Mouse (Mus musculus) stomach, embryonic 15.5 days (tissue): Measurements from ENCODE around the gene Bglap. TPM values are rescaled to one million over a fixed set of nuclear protein-coding genes. Genes with fewer than 3 reads are reported as not detected.

ENCODE experiments used
- ATAC-seq: fragments of 200-750 bp; cut with Nextera tagmentation; 2 replicates; pipeline ENCODE4 v1.8.0; 2017; ENCODE audit warnings: low read depth, moderate number of reproducible peaks, moderate TSS enrichment; ENCODE audit not compliant: insufficient read depth, low FRiP score
- H3K27ac ChIP-seq: fragments of 300-500 bp; sonication (generic); 2 replicates; pipeline ENCODE4 v1.5.1; 2015; ENCODE audit warnings: mild to moderate bottlenecking, inconsistent platforms
- H3K27me3 ChIP-seq: fragments of 300-500 bp; sonication (generic); replicated peaks from 2 replicates; pipeline ENCODE4 v1.6.1; 2015; ENCODE audit warnings: inconsistent platforms
- H3K36me3 ChIP-seq: fragments of 300-500 bp; sonication (generic); 2 replicates; pipeline ENCODE4 v1.6.1; 2015; ENCODE audit warnings: inconsistent platforms
- H3K4me1 ChIP-seq: fragments of 300-500 bp; sonication (generic); 2 replicates; pipeline ENCODE4 v1.6.1; 2015; ENCODE audit warnings: inconsistent platforms
- H3K4me2 ChIP-seq: fragments of 300-500 bp; sonication (generic); 2 replicates; pipeline ENCODE4 v1.6.1; 2015; ENCODE audit warnings: mild to moderate bottlenecking, inconsistent platforms
- H3K4me3 ChIP-seq: fragments of 300-500 bp; sonication (generic); replicated peaks from 2 replicates; pipeline ENCODE4 v1.5.1; 2015; ENCODE audit warnings: inconsistent platforms
- H3K9ac ChIP-seq: fragments of 300-500 bp; sonication (generic); 2 replicates; pipeline ENCODE4 v1.6.1; 2015; ENCODE audit warnings: inconsistent platforms
- H3K9me3 ChIP-seq: fragments of 300-500 bp; sonication (generic); 2 replicates; pipeline ENCODE4 v1.6.1; 2016; ENCODE audit warnings: inconsistent platforms
- WGBS: fragments of 180-500 bp; shearing (Covaris S2); methylation state at CpG from one replicate; pipeline ENCODE4 v1.1.7; 2015; 5-methylcytosine and 5-hydroxymethylcytosine counted together
- polyA plus RNA-seq: library from polyadenylated mRNA; unstranded; fragments of >200 nt; fragmentation: Nextera tagmentation; extraction: Ambion mirVana; gene quantifications from 2 replicates; pipeline ENCODE4 v1.2.1, GENCODE M21; 2015

The Bglap gene
- polyA plus RNA-seq, 1 experiment from 2014 or later: 0.58 TPM

DNA sequence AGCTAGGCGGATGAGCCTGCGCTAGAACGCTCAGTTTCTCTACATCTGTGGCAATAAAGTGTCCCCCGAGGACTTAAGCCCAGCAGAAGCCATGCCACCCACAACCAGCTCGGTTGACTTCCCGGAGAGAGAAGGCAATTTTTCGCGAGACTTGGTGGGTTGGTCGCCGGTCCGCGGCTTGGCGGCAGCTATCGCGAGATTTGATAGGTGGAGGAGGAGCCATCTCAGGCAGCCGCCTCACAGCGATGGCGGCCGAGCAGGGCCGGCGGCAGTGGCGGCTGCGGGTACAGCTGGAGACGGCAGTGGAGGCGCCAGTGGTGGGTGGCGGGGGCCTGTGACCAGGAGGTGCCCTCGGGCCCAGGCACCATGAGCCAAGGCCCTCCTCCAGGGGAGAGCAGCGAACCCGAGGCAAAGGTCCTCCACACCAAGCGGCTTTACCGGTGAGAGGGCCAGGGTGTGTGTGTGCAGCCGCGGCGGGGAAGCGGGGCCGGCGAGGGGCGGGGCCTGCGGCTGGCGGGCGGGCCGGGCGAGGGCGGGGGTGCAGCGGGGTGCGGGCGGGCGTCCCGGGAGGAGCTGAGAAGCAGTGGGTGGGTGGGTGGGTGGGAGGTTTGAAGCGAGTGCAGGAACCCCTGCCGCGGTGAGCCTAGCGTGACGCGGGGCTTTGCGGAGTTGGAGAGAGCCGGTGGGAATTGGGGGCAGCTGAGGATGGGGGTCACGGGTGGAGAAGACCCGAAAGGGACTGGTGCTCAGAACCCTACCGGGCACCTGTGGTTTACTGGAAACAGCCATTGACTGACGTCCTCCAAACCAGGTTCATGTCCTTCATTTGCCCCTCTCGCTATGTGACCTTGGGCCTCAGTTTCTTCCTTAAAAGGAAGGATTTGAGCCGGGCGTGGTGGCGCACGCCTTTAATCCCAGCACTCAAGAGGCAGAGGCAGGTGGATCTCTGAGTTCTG lies 47.9 kb downstream of the Bglap start, which contains the start of the genes Tmem79 and Smg5:
TSS of gene Tmem79 (minus strand) at position 91 of the 956 bp plus-strand sequence.
TSS of gene Smg5 (plus strand) at position 203 of the 956 bp plus-strand sequence.
- Histone ChIP-seq H3K4me1 (peaks cover 11% of the 10 kb centered on the region), H3K4me3 (peak within 1 kb of the TSS; percentile 77), H3K9ac (peak within 1 kb of the TSS; percentile 84), H3K36me3 (no peaks in the 10 kb centered on the region), H3K4me2 (peak within 1 kb of the TSS; percentile 72), H3K9me3 (no peaks in the 10 kb centered on the region), H3K27me3 (no peaks in the 10 kb centered on the region), H3K27ac (peak within 1 kb of the TSS; percentile 98)
- peak; percentile 90 for ATAC-seq
- WGBS: 1% methylated on average over 50 of the region's 66 CpGs

DNA sequence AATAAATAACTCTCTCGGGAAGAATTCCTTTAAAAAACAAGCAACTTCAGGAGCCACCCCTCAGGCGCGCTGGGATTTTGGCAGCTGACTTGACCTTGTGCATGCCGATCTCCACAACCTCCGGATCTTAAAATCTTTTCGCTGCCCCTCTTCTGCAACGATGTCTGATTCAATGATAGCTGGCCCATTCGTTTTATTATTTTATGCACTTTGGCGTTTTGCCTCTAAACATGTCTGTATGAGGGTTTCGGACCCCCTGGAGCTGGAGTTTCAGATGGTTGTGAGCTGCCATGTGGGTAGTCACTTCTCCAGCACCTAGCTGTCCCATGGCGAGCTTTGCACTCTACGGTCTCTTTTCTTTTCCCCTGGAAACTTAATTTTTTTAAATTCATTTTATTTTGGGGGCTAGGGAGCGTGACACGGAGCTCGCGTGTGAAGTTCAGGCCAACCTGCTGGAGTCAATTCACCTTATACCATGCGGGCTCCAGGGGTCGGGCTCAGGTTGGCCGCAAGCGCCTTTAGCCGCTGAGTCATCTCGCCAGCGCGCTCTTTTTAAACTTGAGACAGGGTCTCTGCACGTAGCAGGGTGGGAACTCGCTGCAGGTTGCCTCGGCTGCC lies 48.7 kb downstream of the Bglap start:
- Histone ChIP-seq H3K4me3 (peak overlapping the region; percentile 77), H3K9me3 (no peaks in the 10 kb centered on the region), H3K27me3 (no peaks in the 10 kb centered on the region), H3K9ac (peak overlapping the region; percentile 79), H3K36me3 (0 out of 2 replicates have a peak, but pooled peaks cover 2% of the 10 kb centered on the region), H3K27ac (peak overlapping the region; percentile 98), H3K4me2 (peak overlapping the region; percentile 72), H3K4me1 (peaks cover 11% of the 10 kb centered on the region)
- peak; percentile 9; the same call in 1 of the 2 replicates for ATAC-seq
- WGBS: under 1% methylated on average over 27 of the region's 27 CpGs

GRCm38 (mm10) chr3:88334902-88335435 lies 49.3 kb downstream of the Bglap start:
- Histone ChIP-seq H3K4me1 (peaks cover 11% of the 10 kb centered on the region), H3K36me3 (0 out of 2 replicates have a peak, but pooled peaks cover 2% of the 10 kb centered on the region), H3K9ac (peak overlapping the region; percentile 79), H3K4me2 (peak overlapping the region; percentile 72), H3K27ac (peak overlapping the region; percentile 98), H3K4me3 (peak overlapping the region; percentile 77), H3K9me3 (no peaks in the 10 kb centered on the region), H3K27me3 (no peaks in the 10 kb centered on the region)
- no peak for ATAC-seq
- 37% methylated on average over 3 of the region's 3 CpGs for WGBS

GRCm38 (mm10) chr3:88334029-88334658 lies 50.1 kb downstream of the Bglap start:
- Histone ChIP-seq H3K9me3 (no peaks in the 10 kb centered on the region), H3K4me1 (peaks cover 11% of the 10 kb centered on the region), H3K4me3 (peak overlapping the region; percentile 77), H3K36me3 (peaks cover 7% of the 10 kb centered on the region), H3K4me2 (peak overlapping the region; percentile 72), H3K27ac (peak overlapping the region; percentile 98), H3K9ac (no peak overlapping the region), H3K27me3 (no peaks in the 10 kb centered on the region)
- whole genome bisulfite sequencing: 38% methylated on average over 12 of the region's 12 CpGs
- ATAC-seq: peak; percentile 63

Other genes starting within 250 kb of the Bglap start
- 17.7 and 19.9 TPM in 2 replicates for gene Mef2d, start 242.1 kb downstream of the Bglap start, polyA plus RNA-seq
- gene Rhbg, start 129.8 kb downstream of the Bglap start, polyA plus RNA-seq: 4.2 and 8.2 TPM in 2 replicates
- 0.35 and 1.4 TPM in 2 replicates for gene Gm38392, start 97.3 kb downstream of the Bglap start, polyA plus RNA-seq
- gene Tsacc, start 87.5 kb downstream of the Bglap start, polyA plus RNA-seq: 13.4 and 14.0 TPM in 2 replicates
- gene Cct3, start 87.3 kb downstream of the Bglap start, polyA plus RNA-seq: 451 and 489 TPM in 2 replicates
- 182 and 197 TPM in 2 replicates for gene Glmp, start 59.4 kb downstream of the Bglap start, polyA plus RNA-seq
- 21.6 and 30.6 TPM in 2 replicates for gene Tmem79, start 48.3 kb downstream of the Bglap start, polyA plus RNA-seq
- gene Smg5, start 48.2 kb downstream of the Bglap start, polyA plus RNA-seq: 48.5 and 51.1 TPM in 2 replicates
- gene Paqr6, start 19.9 kb downstream of the Bglap start, polyA plus RNA-seq: 9.9 and 13.3 TPM in 2 replicates
- gene Bglap3, start 11.7 kb downstream of the Bglap start, polyA plus RNA-seq: 1.8 and 4.1 TPM in 2 replicates
- gene Bglap2, start 5.8 kb downstream of the Bglap start, polyA plus RNA-seq: 0.35 and 1.6 TPM in 2 replicates
- gene Pmf1, start 25.9 kb upstream of the Bglap start, polyA plus RNA-seq: 115 and 118 TPM in 2 replicates
- 15.7 and 16.0 TPM in 2 replicates for gene Slc25a44, start 40.7 kb upstream of the Bglap start, polyA plus RNA-seq
- gene Sema4a, start 76.7 kb upstream of the Bglap start, polyA plus RNA-seq: 22.3 and 25.1 TPM in 2 replicates
- 179 and 214 TPM in 2 replicates for gene Lmna, start 125.5 kb upstream of the Bglap start, polyA plus RNA-seq
- gene Mex3a, start 147.9 kb upstream of the Bglap start, polyA plus RNA-seq: 11.9 and 12.1 TPM in 2 replicates
- gene Rab25, start 163.8 kb upstream of the Bglap start, polyA plus RNA-seq: 86.9 and 90.6 TPM in 2 replicates
- 193 and 198 TPM in 2 replicates for gene Lamtor2, start 168.6 kb upstream of the Bglap start, polyA plus RNA-seq
- gene Ubqln4, start 169.3 kb upstream of the Bglap start, polyA plus RNA-seq: 40.2 and 40.9 TPM in 2 replicates
- 339 and 359 TPM in 2 replicates for gene Ssr2, start 191.4 kb upstream of the Bglap start, polyA plus RNA-seq
- gene Arhgef2, start 221.5 kb upstream of the Bglap start, polyA plus RNA-seq: 77.1 and 78.7 TPM in 2 replicates